33 mouse cellular contexts compared by ENCODE assay signal in genomic region chr4:103253846-103254245, GRCm38 (mm10). TPM values are rescaled to one million over a fixed set of nuclear protein-coding genes. Genes with fewer than 3 reads are reported as not detected.
DNase-seq lines count a peak whose midpoint lies in the region; ATAC-seq lines count a peak whose summit lies in the region.
"Had no signal": no experiment of that assay in that cellular context is flagged by ENCODE, and none has a peak within 500 bp of the region (broad histone marks: within the 10 kb centered on the region; RNA-seq: fewer than 3 reads in every experiment).

No protein-coding gene starts in this region.

- H3K27ac ChIP-seq in liver, embryonic 12.5 days = no peak overlapping the region
- H3K27ac ChIP-seq: embryonic facial prominence, embryonic 12.5 days; embryonic facial prominence, embryonic 15.5 days; forebrain, embryonic 15.5 days; heart, adult 2 months; heart, embryonic 10.5 days; heart, embryonic 13.5 days; hindbrain, embryonic 14.5 days; hindbrain, postnatal 0 days had no signal

- ATAC-seq in liver, embryonic 12.5 days = 0 out of 2 replicates have a peak, but pooled peaks have one; percentile 42
- peak; percentile 99 for ATAC-seq in megakaryocyte-erythroid progenitor cell, adult 5-6 weeks (replicated peaks; ENCODE audit: low FRiP score, low TSS enrichment, poor library complexity, severe bottlenecking)
- ATAC-seq: forebrain, embryonic 15.5 days; hindbrain, postnatal 0 days; inflammation-experienced regulatory T-cells, adult 6 months; Patski had no signal

- no peak for DNase-seq in liver
- peak; percentile 6 for DNase-seq in c-Kit-positive CD71-positive TER-119-positive erythroid progenitor cells, embryonic 14.5 days (ENCODE audit: low spot score)
- DNase-seq in spleen, postnatal 4 days (ENCODE audit: low spot score in 2 of 2) = no peak
- DNase-seq in layer of hippocampus, adult 8-10 months (ENCODE audit: low spot score in 2 of 2) = no peak
- DNase-seq: adrenal gland, postnatal 10 days; adrenal gland, postnatal 36 days; B cell, adult 2 months; cerebellum, adult 11 months; cerebellum, adult 2 months; cerebellum, adult 9-11 months; cerebellum, postnatal 25 days; gastrocnemius, postnatal 10 days; gastrocnemius, postnatal 36 days; heart, adult 2 months; heart, postnatal 14 days; heart, postnatal 4 days had no signal

- H3K4me1 ChIP-seq in liver, embryonic 12.5 days = peaks cover 12% of the 10 kb centered on the region
- H3K4me1 ChIP-seq: embryonic facial prominence, embryonic 12.5 days; embryonic facial prominence, embryonic 15.5 days; forebrain, embryonic 15.5 days; heart, embryonic 10.5 days; heart, embryonic 13.5 days had no signal

- no peaks in the 10 kb centered on the region for H3K36me3 ChIP-seq in liver, embryonic 12.5 days
- H3K36me3 ChIP-seq: embryonic facial prominence, embryonic 12.5 days; embryonic facial prominence, embryonic 15.5 days; forebrain, embryonic 15.5 days; heart, embryonic 10.5 days; heart, embryonic 13.5 days had no signal

- H3K4me2 ChIP-seq in liver, embryonic 12.5 days = no peak overlapping the region
- H3K4me2 ChIP-seq: embryonic facial prominence, embryonic 12.5 days; embryonic facial prominence, embryonic 15.5 days; forebrain, embryonic 15.5 days; heart, embryonic 13.5 days; hindbrain, embryonic 14.5 days had no signal

- no peak overlapping the region for H3K4me3 ChIP-seq in liver, embryonic 12.5 days
- H3K4me3 ChIP-seq: embryonic facial prominence, embryonic 12.5 days; embryonic facial prominence, embryonic 15.5 days; forebrain, embryonic 15.5 days; heart, adult 2 months; heart, embryonic 10.5 days; heart, embryonic 13.5 days had no signal

- no peaks in the 10 kb centered on the region for H3K9me3 ChIP-seq in liver, embryonic 12.5 days (replicated peaks)
- H3K9me3 ChIP-seq: embryonic facial prominence, embryonic 12.5 days; embryonic facial prominence, embryonic 15.5 days; forebrain, embryonic 15.5 days; heart, embryonic 10.5 days had no signal

- H3K9ac ChIP-seq in liver, embryonic 12.5 days = no peak overlapping the region
- H3K9ac ChIP-seq: embryonic facial prominence, embryonic 12.5 days; embryonic facial prominence, embryonic 15.5 days; forebrain, embryonic 15.5 days; heart, embryonic 13.5 days; hindbrain, embryonic 14.5 days had no signal

- H3K27me3 ChIP-seq in liver, embryonic 12.5 days (replicated peaks) = no peaks in the 10 kb centered on the region
- H3K27me3 ChIP-seq: CH12.LX; embryonic facial prominence, embryonic 12.5 days; embryonic facial prominence, embryonic 15.5 days; forebrain, embryonic 15.5 days; heart, embryonic 13.5 days had no signal

- 26% methylated on average over 4 of the region's 4 CpGs for WGBS in liver, embryonic 12.5 days (ENCODE audit: insufficient replicate concordance)

RNA-seq across cellular contexts. Expression of gene 4921539E11Rik, which starts 36.8 kb away (rescaled TPM):
- not detected in 2 replicates for polyA plus RNA-seq in liver, embryonic 12.5 days (2016; fragmentation: Nextera tagmentation; extraction: Ambion mirVana)
- total RNA-seq in megakaryocyte-erythroid progenitor cell, adult 5-6 weeks (2014; fragmentation: Nextera tagmentation) = not detected in 2 replicates
- not detected in 2 replicates for total RNA-seq in megakaryocyte-erythroid progenitor cell, adult 5-6 weeks (2017)
- not detected for total RNA-seq in layer of hippocampus, adult 8-10 months (2022)
- total RNA-seq: adrenal gland, adult 18-20 months; adrenal gland, postnatal 10 days; adrenal gland, postnatal 36 days; CH12.LX; common myeloid progenitor, adult 5-6 weeks; gastrocnemius, adult 18-20 months; gastrocnemius, postnatal 10 days; gastrocnemius, postnatal 36 days; granulocyte monocyte progenitor cell, adult 5-6 weeks; heart, adult 2 months; heart, postnatal 14 days; heart, postnatal 4 days; hindbrain, postnatal 0 days had no signal
- polyA plus RNA-seq: cerebellum, adult 2 months; embryonic facial prominence, embryonic 12.5 days; embryonic facial prominence, embryonic 15.5 days; forebrain, embryonic 11.5 days; forebrain, embryonic 15.5 days; heart, adult 2 months; heart, embryonic 10.5 days; heart, embryonic 13.5 days; hindbrain, embryonic 14.5 days; hindbrain, postnatal 0 days; inflammation-experienced regulatory T-cells, adult 6 months; Patski had no signal

RNA-seq across cellular contexts. Expression of gene Slc35d1, which starts 38.9 kb away (rescaled TPM):
- 11.1 and 12.7 TPM in 2 replicates for polyA plus RNA-seq in liver, embryonic 12.5 days (2016; fragmentation: Nextera tagmentation; extraction: Ambion mirVana)
- 18.5 and 21.5 TPM in 2 replicates for total RNA-seq in megakaryocyte-erythroid progenitor cell, adult 5-6 weeks (2014; fragmentation: Nextera tagmentation)
- total RNA-seq in megakaryocyte-erythroid progenitor cell, adult 5-6 weeks (2017) = 6.6 and 10.6 TPM in 2 replicates
- total RNA-seq in layer of hippocampus, adult 8-10 months (2022) = 10 to 100 TPM; 13.2 to 15.4 (median 13.8) TPM

RNA-seq across cellular contexts. Expression of gene Oma1, which starts 59.8 kb away (rescaled TPM):
- polyA plus RNA-seq in liver, embryonic 12.5 days (2016; fragmentation: Nextera tagmentation; extraction: Ambion mirVana) = 16.5 and 17.3 TPM in 2 replicates
- total RNA-seq in megakaryocyte-erythroid progenitor cell, adult 5-6 weeks (2014; fragmentation: Nextera tagmentation) = 12.2 and 35.3 TPM in 2 replicates
- total RNA-seq in megakaryocyte-erythroid progenitor cell, adult 5-6 weeks (2017) = 68.2 and 89.2 TPM in 2 replicates
- 10 to 100 TPM in 2 of 4 experiments, 1 to 10 TPM in 2; 8.3 to 11.1 (median 10.0) TPM for total RNA-seq in layer of hippocampus, adult 8-10 months (2022)
